Mouse (Mus musculus): ENCODE measurements around the gene Atp9a. TPM values are rescaled to one million over a fixed set of nuclear protein-coding genes. Genes with fewer than 3 reads are reported as not detected.

Gene Atp9a
- polyA plus RNA-seq, 1 experiment from 2014 or later: 12.4 TPM

- 0 out of 2 replicates have a peak, but pooled peaks cover 4% of the 10 kb centered on the region for H3K4me1 ChIP-seq (ENCODE audit: insufficient read depth, low read length)
- H3K4me3 ChIP-seq (ENCODE audit: low read length): no peak overlapping the region
- 0 out of 2 replicates have a peak, but pooled peaks cover 3% of the 10 kb centered on the region for H3K36me3 ChIP-seq (ENCODE audit: insufficient read depth, low read length)
- no peak overlapping the region for H3K27ac ChIP-seq (ENCODE audit: low read length)
- ATAC-seq (ENCODE audit: low FRiP score, low TSS enrichment): no peak
- 78% methylated on average over 11 of the region's 11 CpGs for WGBS
- H3K4me2 ChIP-seq (replicated peaks; ENCODE audit: low read depth, low read length): no peak overlapping the region
- no peaks in the 10 kb centered on the region for H3K27me3 ChIP-seq (ENCODE audit: insufficient read depth, low read length)
- no peak overlapping the region for H3K9ac ChIP-seq (replicated peaks; ENCODE audit: low read length)
- no peaks in the 10 kb centered on the region for H3K9me3 ChIP-seq (ENCODE audit: low read length)
Measured at GRCm38 (mm10) chr2:168642187-168642586, 100.0 kb downstream of the Atp9a start.

GRCm38 (mm10) chr2:168640460-168640859, 101.7 kb downstream of the Atp9a start:
- H3K9me3 ChIP-seq (ENCODE audit: low read length): no peaks in the 10 kb centered on the region
- no peak overlapping the region for H3K4me3 ChIP-seq (ENCODE audit: low read length)
- no peak overlapping the region for H3K27ac ChIP-seq (ENCODE audit: low read length)
- no peak overlapping the region for H3K9ac ChIP-seq (replicated peaks; ENCODE audit: low read length)
- no peak overlapping the region for H3K4me2 ChIP-seq (replicated peaks; ENCODE audit: low read depth, low read length)
- no peak for ATAC-seq (ENCODE audit: low FRiP score, low TSS enrichment)
- WGBS: 93% methylated on average over 9 of the region's 9 CpGs
- H3K36me3 ChIP-seq (ENCODE audit: insufficient read depth, low read length): 0 out of 2 replicates have a peak, but pooled peaks cover 3% of the 10 kb centered on the region
- H3K4me1 ChIP-seq (ENCODE audit: insufficient read depth, low read length): 0 out of 2 replicates have a peak, but pooled peaks cover 4% of the 10 kb centered on the region
- H3K27me3 ChIP-seq (ENCODE audit: insufficient read depth, low read length): no peaks in the 10 kb centered on the region; the same call in 1 of the 2 replicates

- no peak overlapping the region for H3K4me3 ChIP-seq (ENCODE audit: low read length)
- no peak overlapping the region for H3K9ac ChIP-seq (replicated peaks; ENCODE audit: low read length)
- ATAC-seq (ENCODE audit: low FRiP score, low TSS enrichment): no peak
- H3K4me1 ChIP-seq (ENCODE audit: insufficient read depth, low read length): 0 out of 2 replicates have a peak, but pooled peaks cover 10% of the 10 kb centered on the region
- no peaks in the 10 kb centered on the region for H3K9me3 ChIP-seq (ENCODE audit: low read length)
- no peaks in the 10 kb centered on the region for H3K36me3 ChIP-seq (ENCODE audit: insufficient read depth, low read length)
- peaks cover 4% of the 10 kb centered on the region; the same call in 1 of the 2 replicates for H3K27me3 ChIP-seq (ENCODE audit: insufficient read depth, low read length)
- H3K4me2 ChIP-seq (replicated peaks; ENCODE audit: low read depth, low read length): no peak overlapping the region
- 85% methylated on average over 7 of the region's 7 CpGs for WGBS
- H3K27ac ChIP-seq (ENCODE audit: low read length): no peak overlapping the region
Measured at GRCm38 (mm10) chr2:168634881-168635280, 107.3 kb downstream of the Atp9a start.

- Histone ChIP-seq H3K4me3 (ENCODE audit: low read length) (no peak overlapping the region), H3K4me1 (ENCODE audit: insufficient read depth, low read length) (0 out of 2 replicates have a peak, but pooled peaks cover 10% of the 10 kb centered on the region), H3K4me2 (replicated peaks; ENCODE audit: low read depth, low read length) (no peak overlapping the region), H3K27me3 (ENCODE audit: insufficient read depth, low read length) (peaks cover 4% of the 10 kb centered on the region; the same call in 1 of the 2 replicates), H3K36me3 (ENCODE audit: insufficient read depth, low read length) (no peaks in the 10 kb centered on the region), H3K9me3 (ENCODE audit: low read length) (no peaks in the 10 kb centered on the region), H3K27ac (ENCODE audit: low read length) (no peak overlapping the region), H3K9ac (replicated peaks; ENCODE audit: low read length) (no peak overlapping the region)
- WGBS: 15% methylated on average over 14 of the region's 14 CpGs
- no peak for ATAC-seq (ENCODE audit: low FRiP score, low TSS enrichment)
Measured at GRCm38 (mm10) chr2:168633301-168633816, 108.8 kb downstream of the Atp9a start.

- H3K4me3 ChIP-seq (ENCODE audit: low read length): no peak overlapping the region
- peaks cover 4% of the 10 kb centered on the region; the same call in 1 of the 2 replicates for H3K27me3 ChIP-seq (ENCODE audit: insufficient read depth, low read length)
- no peak overlapping the region for H3K27ac ChIP-seq (ENCODE audit: low read length)
- no peaks in the 10 kb centered on the region for H3K36me3 ChIP-seq (ENCODE audit: insufficient read depth, low read length)
- H3K4me2 ChIP-seq (replicated peaks; ENCODE audit: low read depth, low read length): no peak overlapping the region
- ATAC-seq (ENCODE audit: low FRiP score, low TSS enrichment): no peak
- no peaks in the 10 kb centered on the region for H3K9me3 ChIP-seq (ENCODE audit: low read length)
- peaks cover 13% of the 10 kb centered on the region; the same call in 1 of the 2 replicates for H3K4me1 ChIP-seq (ENCODE audit: insufficient read depth, low read length)
- WGBS: 85% methylated on average over 6 of the region's 6 CpGs
- H3K9ac ChIP-seq (replicated peaks; ENCODE audit: low read length): no peak overlapping the region
Measured at GRCm38 (mm10) chr2:168632543-168632942, 109.7 kb downstream of the Atp9a start.

- peak; percentile 75 for ATAC-seq (ENCODE audit: low FRiP score, low TSS enrichment)
- Histone ChIP-seq H3K27ac (ENCODE audit: low read length) (no peak overlapping the region), H3K9me3 (ENCODE audit: low read length) (peaks cover 10% of the 10 kb centered on the region; the same call in 1 of the 2 replicates), H3K4me3 (ENCODE audit: low read length) (no peak overlapping the region), H3K36me3 (ENCODE audit: insufficient read depth, low read length) (no peaks in the 10 kb centered on the region), H3K4me1 (ENCODE audit: insufficient read depth, low read length) (peaks cover 7% of the 10 kb centered on the region; the same call in 1 of the 2 replicates), H3K27me3 (ENCODE audit: insufficient read depth, low read length) (no peaks in the 10 kb centered on the region), H3K9ac (replicated peaks; ENCODE audit: low read length) (no peak overlapping the region), H3K4me2 (replicated peaks; ENCODE audit: low read depth, low read length) (no peak overlapping the region)
- WGBS: 26% methylated on average over 8 of the region's 8 CpGs
Measured at GRCm38 (mm10) chr2:168628787-168629186, 113.4 kb downstream of the Atp9a start.

- 62% methylated on average over 20 of the region's 20 CpGs for WGBS
- no peak for ATAC-seq (ENCODE audit: low FRiP score, low TSS enrichment)
- Histone ChIP-seq H3K27me3 (ENCODE audit: insufficient read depth, low read length) (no peaks in the 10 kb centered on the region), H3K4me3 (ENCODE audit: low read length) (no peak overlapping the region), H3K9me3 (ENCODE audit: low read length) (peaks cover 15% of the 10 kb centered on the region; the same call in 1 of the 2 replicates), H3K9ac (replicated peaks; ENCODE audit: low read length) (no peak overlapping the region), H3K36me3 (ENCODE audit: insufficient read depth, low read length) (no peaks in the 10 kb centered on the region), H3K27ac (ENCODE audit: low read length) (no peak overlapping the region), H3K4me1 (ENCODE audit: insufficient read depth, low read length) (peaks cover 3% of the 10 kb centered on the region; the same call in 1 of the 2 replicates), H3K4me2 (replicated peaks; ENCODE audit: low read depth, low read length) (no peak overlapping the region)
Measured at GRCm38 (mm10) chr2:168627829-168628770, 114.1 kb downstream of the Atp9a start.

- Histone ChIP-seq H3K27me3 (ENCODE audit: insufficient read depth, low read length) (no peaks in the 10 kb centered on the region), H3K4me1 (ENCODE audit: insufficient read depth, low read length) (peaks cover 3% of the 10 kb centered on the region; the same call in 1 of the 2 replicates), H3K9me3 (ENCODE audit: low read length) (peaks cover 15% of the 10 kb centered on the region; the same call in 1 of the 2 replicates), H3K27ac (ENCODE audit: low read length) (no peak overlapping the region), H3K9ac (replicated peaks; ENCODE audit: low read length) (no peak overlapping the region), H3K4me2 (replicated peaks; ENCODE audit: low read depth, low read length) (no peak overlapping the region), H3K36me3 (ENCODE audit: insufficient read depth, low read length) (no peaks in the 10 kb centered on the region), H3K4me3 (ENCODE audit: low read length) (no peak overlapping the region)
- ATAC-seq (ENCODE audit: low FRiP score, low TSS enrichment): no peak
- 76% methylated on average over 9 of the region's 9 CpGs for WGBS
Measured at GRCm38 (mm10) chr2:168626385-168626784, 115.8 kb downstream of the Atp9a start.

- H3K36me3 ChIP-seq (ENCODE audit: insufficient read depth, low read length): no peaks in the 10 kb centered on the region
- H3K27me3 ChIP-seq (ENCODE audit: insufficient read depth, low read length): no peaks in the 10 kb centered on the region
- H3K4me3 ChIP-seq (ENCODE audit: low read length): no peak overlapping the region
- peaks cover 3% of the 10 kb centered on the region; the same call in 1 of the 2 replicates for H3K4me1 ChIP-seq (ENCODE audit: insufficient read depth, low read length)
- no peak overlapping the region for H3K9ac ChIP-seq (replicated peaks; ENCODE audit: low read length)
- WGBS: 54% methylated on average over 4 of the region's 4 CpGs
- H3K27ac ChIP-seq (ENCODE audit: low read length): no peak overlapping the region
- no peak overlapping the region for H3K4me2 ChIP-seq (replicated peaks; ENCODE audit: low read depth, low read length)
- no peak for ATAC-seq (ENCODE audit: low FRiP score, low TSS enrichment)
- peaks cover 15% of the 10 kb centered on the region; the same call in 1 of the 2 replicates for H3K9me3 ChIP-seq (ENCODE audit: low read length)
Measured at GRCm38 (mm10) chr2:168625091-168625490, 117.1 kb downstream of the Atp9a start.
